Mouse (Mus musculus): ENCODE results near the gene Mfrp. TPM values are rescaled to one million over a fixed set of nuclear protein-coding genes. Genes with fewer than 3 reads are reported as not detected.
A peak's percentile ranks its signal among the peaks of the same experiment; 100 is the strongest.

Gene Mfrp
- polyA plus RNA-seq, 1 experiment from 2014 or later = not detected

- no peak overlapping the region for H3K27ac ChIP-seq (replicated peaks)
- H3K4me2 ChIP-seq (replicated peaks) = no peak overlapping the region
- no peaks in the 10 kb centered on the region for H3K9me3 ChIP-seq
- H3K36me3 ChIP-seq = no peaks in the 10 kb centered on the region
- WGBS = 72% methylated on average over 12 of the region's 12 CpGs
- H3K9ac ChIP-seq (replicated peaks) = no peak overlapping the region
- ATAC-seq (ENCODE audit: low FRiP score, low read depth) = no peak
- peaks cover 47% of the 10 kb centered on the region for H3K27me3 ChIP-seq
- H3K4me3 ChIP-seq = no peak overlapping the region
- peaks cover 31% of the 10 kb centered on the region for H3K4me1 ChIP-seq
Measured at GRCm38 (mm10) chr9:44088877-44089608, 12.5 kb upstream of the Mfrp start.

- Histone ChIP-seq H3K36me3 (no peaks in the 10 kb centered on the region), H3K4me3 (peak overlapping the region; percentile 4; the same call in 1 of the 2 replicates), H3K9ac (replicated peaks) (no peak overlapping the region), H3K27ac (replicated peaks) (no peak overlapping the region), H3K4me2 (replicated peaks) (peak overlapping the region; percentile 31), H3K4me1 (peaks cover 13% of the 10 kb centered on the region), H3K9me3 (no peaks in the 10 kb centered on the region), H3K27me3 (peaks cover 5% of the 10 kb centered on the region; the same call in 1 of the 2 replicates)
- 30% methylated on average over 24 of the region's 24 CpGs for WGBS
- peak; percentile 44; the same call in 1 of the 2 replicates for ATAC-seq (ENCODE audit: low FRiP score, low read depth)
Measured at GRCm38 (mm10) chr9:44093612-44094503, 7.7 kb upstream of the Mfrp start.

- peaks cover 3% of the 10 kb centered on the region; the same call in 1 of the 2 replicates for H3K27me3 ChIP-seq
- H3K4me3 ChIP-seq = no peak overlapping the region
- no peak overlapping the region for H3K27ac ChIP-seq (replicated peaks)
- no peak for ATAC-seq (ENCODE audit: low FRiP score, low read depth)
- peaks cover 13% of the 10 kb centered on the region for H3K4me1 ChIP-seq
- no peak overlapping the region for H3K4me2 ChIP-seq (replicated peaks)
- no peak overlapping the region for H3K9ac ChIP-seq (replicated peaks)
- H3K36me3 ChIP-seq = no peaks in the 10 kb centered on the region
- WGBS = 92% methylated on average over 3 of the region's 3 CpGs
- H3K9me3 ChIP-seq = no peaks in the 10 kb centered on the region
Measured at GRCm38 (mm10) chr9:44094737-44095136, 6.8 kb upstream of the Mfrp start.

GRCm38 (mm10) chr9:44095781-44096180, 5.7 kb upstream of the Mfrp start:
- no peaks in the 10 kb centered on the region for H3K9me3 ChIP-seq
- H3K4me2 ChIP-seq (replicated peaks) = no peak overlapping the region
- no peak overlapping the region for H3K9ac ChIP-seq (replicated peaks)
- WGBS = 95% methylated on average over 9 of the region's 9 CpGs
- no peak for ATAC-seq (ENCODE audit: low FRiP score, low read depth)
- no peaks in the 10 kb centered on the region for H3K27me3 ChIP-seq
- peaks cover 13% of the 10 kb centered on the region for H3K4me1 ChIP-seq
- H3K36me3 ChIP-seq = no peaks in the 10 kb centered on the region
- H3K27ac ChIP-seq (replicated peaks) = no peak overlapping the region
- no peak overlapping the region for H3K4me3 ChIP-seq

- Histone ChIP-seq H3K36me3 (no peaks in the 10 kb centered on the region), H3K4me3 (no peak overlapping the region), H3K27me3 (no peaks in the 10 kb centered on the region), H3K9ac (replicated peaks) (no peak overlapping the region), H3K9me3 (no peaks in the 10 kb centered on the region), H3K4me2 (replicated peaks) (no peak overlapping the region), H3K27ac (replicated peaks) (peak overlapping the region; percentile 43; the same call in 1 of the 2 replicates), H3K4me1 (peaks cover 15% of the 10 kb centered on the region)
- 8% methylated on average over 9 of the region's 9 CpGs for WGBS
- peak; percentile 60; the same call in 1 of the 2 replicates for ATAC-seq (ENCODE audit: low FRiP score, low read depth)
Measured at GRCm38 (mm10) chr9:44096536-44096935, 5.0 kb upstream of the Mfrp start.

GRCm38 (mm10) chr9:44104881-44105280, 3.4 kb downstream of the Mfrp start:
- WGBS = 93% methylated on average over 7 of the region's 7 CpGs

GRCm38 (mm10) chr9:44105781-44106180, 4.3 kb downstream of the Mfrp start:
- Histone ChIP-seq H3K9me3 (no peaks in the 10 kb centered on the region), H3K4me2 (replicated peaks) (no peak overlapping the region), H3K4me1 (peaks cover 51% of the 10 kb centered on the region), H3K9ac (replicated peaks) (no peak overlapping the region), H3K27me3 (no peaks in the 10 kb centered on the region), H3K36me3 (peaks cover 11% of the 10 kb centered on the region; the same call in 1 of the 2 replicates), H3K4me3 (no peak overlapping the region), H3K27ac (replicated peaks) (no peak overlapping the region)
- no peak for ATAC-seq (ENCODE audit: low FRiP score, low read depth)
- WGBS = 90% methylated on average over 10 of the region's 10 CpGs

More at GRCm38 (mm10) chr9:44104881-44105280, 3.4 kb downstream of the Mfrp start:
- no peak for ATAC-seq (ENCODE audit: low FRiP score, low read depth)
- Histone ChIP-seq H3K4me2 (replicated peaks) (no peak overlapping the region), H3K27me3 (no peaks in the 10 kb centered on the region), H3K9ac (replicated peaks) (no peak overlapping the region; the same call in 1 of the 2 replicates), H3K4me1 (peaks cover 42% of the 10 kb centered on the region), H3K27ac (replicated peaks) (no peak overlapping the region), H3K4me3 (no peak overlapping the region), H3K36me3 (peaks cover 11% of the 10 kb centered on the region; the same call in 1 of the 2 replicates), H3K9me3 (no peaks in the 10 kb centered on the region)

- H3K4me1 ChIP-seq = peaks cover 51% of the 10 kb centered on the region
- H3K36me3 ChIP-seq = peaks cover 11% of the 10 kb centered on the region; the same call in 1 of the 2 replicates
- 97% methylated on average over 7 of the region's 7 CpGs for whole genome bisulfite sequencing
Measured at GRCm38 (mm10) chr9:44106182-44106581, 4.7 kb downstream of the Mfrp start.

GRCm38 (mm10) chr9:44106596-44106995, 5.1 kb downstream of the Mfrp start:
- Histone ChIP-seq H3K4me1 (peaks cover 49% of the 10 kb centered on the region), H3K4me3 (peak overlapping the region; percentile 21; the same call in 1 of the 2 replicates), H3K9ac (replicated peaks) (peak overlapping the region; percentile 50), H3K4me2 (replicated peaks) (peak overlapping the region; percentile 46), H3K27me3 (no peaks in the 10 kb centered on the region), H3K9me3 (no peaks in the 10 kb centered on the region), H3K36me3 (peaks cover 11% of the 10 kb centered on the region; the same call in 1 of the 2 replicates), H3K27ac (replicated peaks) (peak overlapping the region; percentile 60; the same call in 1 of the 2 replicates)
- 52% methylated on average over 4 of the region's 4 CpGs for WGBS
- no peak for ATAC-seq (ENCODE audit: low FRiP score, low read depth)

More at GRCm38 (mm10) chr9:44106182-44106581, 4.7 kb downstream of the Mfrp start:
- Histone ChIP-seq H3K4me3 (no peak overlapping the region), H3K27me3 (no peaks in the 10 kb centered on the region), H3K4me2 (replicated peaks) (no peak overlapping the region), H3K27ac (replicated peaks) (no peak overlapping the region), H3K9me3 (no peaks in the 10 kb centered on the region), H3K9ac (replicated peaks) (no peak overlapping the region; the same call in 1 of the 2 replicates)
- ATAC-seq (ENCODE audit: low FRiP score, low read depth) = no peak

- H3K36me3 ChIP-seq = peaks cover 11% of the 10 kb centered on the region; the same call in 1 of the 2 replicates
- 0 out of 2 replicates have a peak, but pooled peaks have one; percentile 11 for ATAC-seq (ENCODE audit: low FRiP score, low read depth)
- peaks cover 50% of the 10 kb centered on the region for H3K4me1 ChIP-seq
- H3K4me3 ChIP-seq = peak within 1 kb of the TSS; percentile 21
- peak within 1 kb of the TSS; percentile 46 for H3K4me2 ChIP-seq (replicated peaks)
- peak within 1 kb of the TSS; percentile 50 for H3K9ac ChIP-seq (replicated peaks)
- H3K9me3 ChIP-seq = no peaks in the 10 kb centered on the region
- 22% methylated on average over 8 of the region's 8 CpGs for WGBS
- no peaks in the 10 kb centered on the region for H3K27me3 ChIP-seq
- peak within 1 kb of the TSS; percentile 60 for H3K27ac ChIP-seq (replicated peaks)
Measured at GRCm38 (mm10) chr9:44107110-44107509, 5.6 kb downstream of the Mfrp start, which contains the start of gene C1qtnf5. Gene C1qtnf5, plus strand, starts transcription at chr9:44107245.

GRCm38 (mm10) chr9:44107557-44108179, 6.1 kb downstream of the Mfrp start:
- H3K9me3 ChIP-seq = no peaks in the 10 kb centered on the region
- H3K4me3 ChIP-seq = peak overlapping the region; percentile 21
- 27% methylated on average over 25 of the region's 25 CpGs for WGBS
- 0 out of 2 replicates have a peak, but pooled peaks have one; percentile 24 for ATAC-seq (ENCODE audit: low FRiP score, low read depth)
- peak overlapping the region; percentile 46 for H3K4me2 ChIP-seq (replicated peaks)
- peak overlapping the region; percentile 60 for H3K27ac ChIP-seq (replicated peaks)
- H3K27me3 ChIP-seq = no peaks in the 10 kb centered on the region
- H3K4me1 ChIP-seq = peaks cover 51% of the 10 kb centered on the region
- peak overlapping the region; percentile 50 for H3K9ac ChIP-seq (replicated peaks)
- peaks cover 11% of the 10 kb centered on the region; the same call in 1 of the 2 replicates for H3K36me3 ChIP-seq

Data from midbrain, embryonic 12.5 days (tissue).